Mouse (Mus musculus) ES-E14 (cell line): Measurements from ENCODE around the gene Nanos1. TPM values are rescaled to one million over a fixed set of nuclear protein-coding genes. Genes with fewer than 3 reads are reported as not detected.

Experiments
- DNase-seq: peaks from one replicate; pipeline ENCODE4 v3.0.0-alpha.2; 2013; ENCODE audit warnings: low read depth, low spot score
- H3K27ac ChIP-seq: 2 replicates; pipeline ENCODE4 v1.5.1; 2012; ENCODE audit warnings: low read depth, mild to moderate bottlenecking, low read length, moderate library complexity, mixed read lengths; ENCODE audit not compliant: poor library complexity, insufficient read depth, severe bottlenecking
- H3K36me3 ChIP-seq: 2 replicates; pipeline ENCODE4 v1.6.1; 2012; ENCODE audit warnings: mild to moderate bottlenecking, low read length, moderate library complexity, mixed read lengths; ENCODE audit not compliant: control insufficient read depth, poor library complexity, insufficient read depth, severe bottlenecking
- H3K4me1 ChIP-seq, 2 experiments: fragments of 150-350 bp in 1 of 2; sonication (generic) in 1 of 2; 2 replicates each; pipeline ENCODE4 v1.6.1; 2012; ENCODE audit warnings: low read length in 2 of 2, mild to moderate bottlenecking in 1 of 2, mixed read lengths in 1 of 2; ENCODE audit not compliant: control insufficient read depth in 2 of 2, insufficient read depth in 2 of 2, poor library complexity in 1 of 2
- H3K4me3 ChIP-seq, 2 experiments: fragments of 150-350 bp in 1 of 2; sonication (generic) in 1 of 2; 2 replicates each; pipeline ENCODE4 v1.5.1; 2012; ENCODE audit warnings: low read length in 2 of 2, low read depth in 1 of 2, mild to moderate bottlenecking in 1 of 2, mixed read lengths in 1 of 2; ENCODE audit not compliant: insufficient read depth in 1 of 2, poor library complexity in 1 of 2, severe bottlenecking in 1 of 2
- H3K9ac ChIP-seq: 2 replicates; pipeline ENCODE4 v1.6.1; 2012; ENCODE audit warnings: low read depth, mild to moderate bottlenecking, low read length, mixed read lengths; ENCODE audit not compliant: poor library complexity, insufficient read depth, severe bottlenecking
- H3K9me3 ChIP-seq: fragments of 150-350 bp; sonication (generic); 2 replicates; pipeline ENCODE4 v1.6.1; 2012; ENCODE audit warnings: low read depth, mild to moderate bottlenecking, low read length; ENCODE audit not compliant: control insufficient read depth, insufficient read depth
- CHD2 ChIP-seq: IDR thresholded peaks from 2 replicates; pipeline ENCODE4 v1.6.1; 2014; ENCODE audit warnings: mild to moderate bottlenecking, low read depth, low read length, inconsistent platforms
- HCFC1 ChIP-seq: IDR thresholded peaks from 2 replicates; pipeline ENCODE4 v1.6.1; 2012; ENCODE audit warnings: low read length, inconsistent platforms, borderline replicate concordance; ENCODE audit not compliant: insufficient read depth
- MAFK ChIP-seq: IDR thresholded peaks from 2 replicates; pipeline ENCODE4 v1.6.1; 2014; ENCODE audit warnings: mild to moderate bottlenecking, low read depth, low read length, inconsistent platforms; ENCODE audit not compliant: insufficient read depth
- ZC3H11A ChIP-seq: IDR thresholded peaks from 2 replicates; pipeline ENCODE4 v1.6.1; 2012; ENCODE audit warnings: low read depth, mild to moderate bottlenecking, inconsistent platforms, low read length, borderline replicate concordance
- ZNF384 ChIP-seq: IDR thresholded peaks from 2 replicates; pipeline ENCODE4 v1.6.1; 2012; ENCODE audit warnings: low read depth, low read length, inconsistent platforms
- in situ Hi-C, 2 experiments: fragments of 600-800 bp; cut with MboI; formaldehyde crosslinking; loops; one replicate each; pipeline ENCODE4 v1.15.1; 2025; ENCODE audit warnings: low sequenced_read_pairs in 2 of 2, inconsistent platforms in 1 of 2; ENCODE audit not compliant: unreplicated experiment in 2 of 2
- total RNA-seq: library from RNA; depleted of rRNA; stranded (reverse); fragments of 300-350 nt; gene quantifications from 2 replicates; pipeline ENCODE4 v1.2.3, GENCODE M21; 2012; rRNA removed

Gene Nanos1
- total RNA-seq, 1 experiment: 5.4 TPM

DNA sequence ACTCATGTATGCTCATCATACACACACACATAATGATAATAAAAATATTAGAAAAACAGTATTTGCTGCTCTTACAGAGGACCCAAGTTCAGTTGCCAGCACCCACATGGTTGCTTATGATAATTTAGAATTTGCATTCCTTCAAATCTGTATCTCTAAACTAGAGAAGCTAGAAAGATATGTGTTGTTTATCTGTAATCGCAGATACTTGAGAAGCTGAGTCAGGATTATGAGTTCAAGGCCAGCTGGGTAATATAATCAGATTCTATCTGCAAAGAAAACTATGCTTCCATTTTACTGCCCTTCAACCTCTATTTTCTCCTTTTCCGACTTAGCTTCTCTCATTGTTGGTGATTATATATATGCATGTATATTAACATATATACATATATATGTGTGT is 41.6 kb downstream of the Nanos1 start:
- Histone ChIP-seq H3K4me3 (no peak overlapping the region), H3K27ac (no peak overlapping the region), H3K9me3 (no peaks in the 10 kb centered on the region), H3K36me3 (no peaks in the 10 kb centered on the region), H3K4me1 (no peaks in the 10 kb centered on the region), H3K9ac (no peak overlapping the region)
- in situ Hi-C loops: no loop called here
- no peak for TF ChIP-seq ZNF384
- no peak for TF ChIP-seq MAFK
- no peak for TF ChIP-seq ZC3H11A
- TF ChIP-seq HCFC1: no peak
- no peak for TF ChIP-seq CHD2
- DNase-seq: no peak

DNA sequence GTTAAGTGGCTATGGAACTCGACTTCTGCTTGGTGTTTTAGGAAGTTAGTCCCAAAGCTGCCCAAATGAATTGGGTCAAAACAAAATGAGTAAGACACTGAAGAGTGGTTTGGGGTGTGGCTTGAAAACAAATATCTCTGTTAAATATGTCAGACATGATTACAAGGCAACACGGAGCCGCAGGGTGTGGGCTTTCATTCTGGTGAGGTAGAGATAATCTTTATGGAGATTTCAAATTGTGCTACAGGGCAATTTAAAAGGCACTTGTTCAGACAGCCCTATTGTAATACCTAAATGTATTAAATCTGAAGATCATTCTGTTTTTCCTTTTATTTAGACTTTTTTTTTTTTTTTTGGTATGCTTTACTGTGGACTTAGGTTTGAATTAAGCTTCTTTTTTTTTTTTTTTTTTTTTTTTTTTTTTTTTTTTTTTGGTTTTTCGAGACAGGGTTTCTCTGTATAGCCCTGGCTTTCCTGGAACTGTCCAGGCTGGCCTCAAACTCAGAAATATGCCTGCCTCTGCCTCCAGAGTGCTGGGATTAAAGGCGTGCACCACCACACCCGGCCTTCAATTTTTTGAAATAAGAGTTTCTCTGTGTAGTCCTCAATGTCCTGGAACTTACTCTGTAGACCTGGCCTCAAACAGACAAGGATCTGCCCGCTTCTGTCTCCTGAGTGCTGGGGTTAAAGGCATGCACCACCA is 44.2 kb downstream of the Nanos1 start:
- in situ Hi-C loops: no loop called here
- TF ChIP-seq ZNF384: peak; percentile 8; the same call in 1 of the 2 replicates
- no peak for TF ChIP-seq MAFK
- TF ChIP-seq CHD2: no peak
- no peak for TF ChIP-seq ZC3H11A
- TF ChIP-seq HCFC1: no peak
- H3K36me3 ChIP-seq: no peaks in the 10 kb centered on the region
- no peak overlapping the region for H3K4me3 ChIP-seq
- no peaks in the 10 kb centered on the region for H3K4me1 ChIP-seq
- DNase-seq: no peak
- H3K9ac ChIP-seq: no peak overlapping the region
- no peaks in the 10 kb centered on the region for H3K9me3 ChIP-seq
- H3K27ac ChIP-seq: no peak overlapping the region

- in situ Hi-C loops: no loop called here
These were observed 49.1 kb downstream of the Nanos1 start for GRCm38 (mm10) chr19:60804903-60805302.

More at GRCm38 (mm10) chr19:60804903-60805302, 49.1 kb downstream of the Nanos1 start:
- TF ChIP-seq ZNF384: no peak
- H3K4me1 ChIP-seq: no peaks in the 10 kb centered on the region
- DNase-seq: no peak
- no peaks in the 10 kb centered on the region for H3K36me3 ChIP-seq
- no peak overlapping the region for H3K4me3 ChIP-seq
- H3K9ac ChIP-seq: no peak overlapping the region
- H3K27ac ChIP-seq: no peak overlapping the region
- no peaks in the 10 kb centered on the region for H3K9me3 ChIP-seq

Other genes with a start within 250 kb of the Nanos1 start
- 44.2 and 45.5 TPM in 2 replicates for gene Cacul1, start 175.0 kb upstream of the Nanos1 start, total RNA-seq
- gene Eif3a, start 34.7 kb downstream of the Nanos1 start, total RNA-seq: 234 and 237 TPM in 2 replicates
- gene Fam45a, start 55.6 kb downstream of the Nanos1 start, total RNA-seq: 15.6 and 17.0 TPM in 2 replicates
- 1.2 TPM in 2 replicates for gene Sfxn4, start 105.5 kb downstream of the Nanos1 start, total RNA-seq
- 35.1 and 43.9 TPM in 2 replicates for gene Prdx3, start 118.6 kb downstream of the Nanos1 start, total RNA-seq
- gene Grk5, start 133.8 kb downstream of the Nanos1 start, total RNA-seq: 2.2 and 2.5 TPM in 2 replicates